Mouse (Mus musculus) adrenal gland (tissue): ENCODE data around the gene Elf2.
"Not testable (repeated sequence)": the region's sequence is repeated elsewhere in the genome, so short reads cannot be mapped to it uniquely, and the experiment has no call there.

Source experiments
- intact Hi-C: fragments of 180-260 bp; cut with DNase I; formaldehyde crosslinking; loops from one replicate; pipeline ENCODE4 v1.15.1; 2025

The Elf2 gene

DNA sequence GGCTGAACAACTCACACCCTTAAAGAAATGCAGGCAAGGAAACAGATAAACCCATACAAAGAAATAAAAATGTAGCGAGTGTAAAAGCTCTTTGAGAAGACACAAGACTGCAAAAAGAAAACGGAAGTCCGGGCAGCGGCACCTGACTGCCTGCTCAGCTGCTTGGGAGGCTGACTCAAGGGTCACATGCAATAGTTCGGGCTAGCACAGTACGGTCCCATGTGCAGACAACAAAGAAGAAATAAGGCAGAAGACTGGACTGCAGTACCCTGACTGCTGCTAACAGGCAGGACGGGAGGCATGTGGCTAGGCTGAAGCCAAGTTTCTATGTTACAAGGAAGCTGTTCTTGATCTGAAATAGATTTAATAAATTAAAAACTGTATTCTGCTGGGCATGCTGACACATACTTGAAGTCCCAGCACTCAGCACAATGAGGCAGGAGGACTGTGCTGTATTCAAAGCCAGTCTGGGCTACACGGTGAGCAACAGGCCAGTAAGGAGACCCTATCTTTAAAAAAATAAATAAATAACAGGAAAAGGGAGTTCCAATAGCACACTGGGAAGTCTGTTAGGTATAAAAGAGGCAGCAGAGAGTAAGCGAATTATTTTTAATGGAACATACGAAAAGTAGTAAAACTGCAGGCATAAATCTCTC is 7.1 kb downstream of the Elf2 start:
- intact Hi-C loops, result no loop called here

DNA sequence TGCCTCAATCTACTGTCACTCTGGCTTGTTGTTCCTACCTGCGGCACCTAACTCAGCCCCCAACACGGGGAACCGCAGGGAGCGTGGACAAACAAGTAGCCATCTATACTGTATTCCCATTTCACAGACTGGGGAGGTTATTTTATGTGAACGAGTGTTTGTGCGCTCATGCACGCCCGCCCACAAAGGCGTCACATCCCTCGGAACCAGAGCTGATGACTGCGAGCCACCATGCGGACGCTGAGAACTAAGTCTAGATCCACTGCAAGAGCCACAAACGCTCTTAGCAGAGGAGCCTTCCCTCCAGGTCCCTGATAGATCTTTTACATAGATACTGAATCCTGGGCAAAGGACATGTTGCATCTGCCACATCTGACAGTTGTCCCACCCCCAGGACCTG is 10.4 kb downstream of the Elf2 start:
- intact Hi-C loops, result no loop called here

DNA sequence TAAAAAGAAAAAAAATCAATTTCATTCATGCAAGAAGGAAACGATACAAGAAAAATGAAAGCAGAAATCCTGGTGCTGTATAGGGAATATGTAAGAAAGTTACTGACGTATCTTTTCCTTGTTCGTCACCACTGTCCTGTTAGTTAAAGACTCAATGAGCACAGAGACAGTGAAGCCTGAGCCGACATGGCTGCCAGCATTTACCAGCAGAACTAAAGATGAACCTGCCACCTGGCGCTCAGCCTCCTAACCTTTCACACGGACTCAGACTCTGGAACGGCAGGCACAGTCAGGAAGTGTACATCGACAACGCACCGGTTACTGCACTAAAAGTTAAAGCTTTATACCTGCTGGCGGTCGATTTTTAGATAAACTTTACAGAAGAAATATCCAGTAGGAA is 11.9 kb downstream of the Elf2 start:
- intact Hi-C loops, result no loop called here

DNA sequence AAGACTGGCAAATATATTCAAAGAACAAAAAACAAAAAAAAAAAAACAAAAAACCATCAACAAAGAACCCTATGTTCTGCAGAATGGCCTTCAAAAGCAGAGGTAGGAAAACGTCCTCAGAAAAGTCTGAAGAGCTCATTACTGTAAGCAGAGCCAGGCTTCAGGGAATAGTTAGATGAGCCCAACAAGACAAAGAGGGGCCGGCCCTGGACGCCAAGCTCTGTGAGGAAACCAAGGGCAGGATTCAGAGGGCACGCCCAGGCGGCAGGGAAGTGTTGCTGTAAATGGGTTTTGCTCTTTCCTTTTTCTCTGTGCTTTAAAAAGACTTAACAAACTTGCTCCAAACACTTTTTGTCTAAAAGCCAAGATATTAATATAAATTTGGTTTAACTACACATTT is 12.6 kb downstream of the Elf2 start:
- intact Hi-C loops, result no loop called here

DNA sequence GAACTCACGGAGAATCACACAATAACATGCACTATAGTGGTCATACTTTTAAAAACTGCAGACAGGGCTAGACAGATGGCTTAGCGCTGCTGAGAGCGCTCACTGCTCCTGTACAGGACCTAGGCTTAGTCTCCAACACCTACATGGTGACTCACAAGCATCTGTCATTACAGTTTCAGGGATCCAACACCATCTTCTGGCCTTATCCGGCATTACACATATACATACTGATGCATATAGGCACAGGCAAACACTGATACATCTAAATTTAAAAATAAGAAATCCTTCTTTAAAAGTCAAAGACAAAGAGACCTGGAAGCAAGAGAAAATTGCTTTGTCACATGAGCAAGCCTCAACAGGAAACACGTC is 13.1 kb downstream of the Elf2 start:
- intact Hi-C loops, result no loop called here

DNA sequence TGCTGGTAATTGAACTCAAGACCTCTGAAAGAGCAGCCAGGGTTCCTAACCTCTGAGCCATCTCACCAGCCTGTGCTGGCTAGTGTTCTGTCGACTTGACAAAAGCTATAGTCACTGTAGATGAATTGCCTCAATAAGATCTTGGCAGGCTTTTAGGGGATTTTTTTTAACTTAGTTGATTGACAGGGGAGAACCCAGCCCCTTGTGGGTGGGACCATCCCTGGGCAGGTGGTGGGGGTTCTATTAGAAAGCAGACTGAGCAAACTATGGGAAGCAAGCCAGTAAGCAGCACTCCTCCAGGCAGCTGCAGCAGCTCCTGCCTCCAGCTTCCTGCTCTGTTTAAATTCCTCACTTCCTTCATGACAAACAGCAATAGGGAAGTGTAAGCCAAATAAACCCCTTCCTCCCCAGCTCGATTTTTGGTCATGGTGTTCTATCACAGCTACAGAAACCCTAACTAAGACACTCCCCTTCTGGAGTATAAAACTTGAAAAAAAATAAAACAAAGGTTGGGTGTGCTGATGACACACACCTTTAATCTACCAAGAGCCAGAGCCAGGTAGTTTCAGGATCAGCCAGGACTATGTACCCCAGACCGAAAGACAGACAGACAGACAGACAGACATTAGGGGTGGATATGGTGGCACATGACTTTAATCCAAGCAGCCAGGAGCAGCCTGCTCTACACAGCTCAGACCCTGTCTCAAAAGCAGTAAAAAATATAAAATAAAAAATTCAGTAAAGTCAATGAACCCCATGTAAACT is 13.6 kb downstream of the Elf2 start:
- intact Hi-C loops, result no loop called here

DNA sequence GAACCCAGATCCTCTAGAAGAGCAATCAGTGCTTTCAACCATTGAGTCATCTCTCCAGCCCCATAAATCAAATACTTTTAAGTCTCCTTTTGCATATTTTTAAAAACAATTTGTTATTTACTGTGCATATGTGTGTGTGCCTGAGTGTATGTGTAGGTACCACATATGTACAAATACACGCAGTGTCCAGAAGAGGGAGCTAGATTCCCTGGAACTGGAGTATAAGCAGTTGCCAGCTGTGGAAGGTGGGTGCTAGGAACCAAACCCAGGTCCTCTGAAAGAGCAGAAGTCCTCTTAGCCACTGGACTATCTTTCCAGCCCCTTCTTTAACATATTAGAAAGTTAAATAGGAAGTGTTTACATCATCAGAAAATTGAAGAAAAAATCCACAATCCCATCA is 15.0 kb downstream of the Elf2 start:
- intact Hi-C loops, result no loop called here

DNA sequence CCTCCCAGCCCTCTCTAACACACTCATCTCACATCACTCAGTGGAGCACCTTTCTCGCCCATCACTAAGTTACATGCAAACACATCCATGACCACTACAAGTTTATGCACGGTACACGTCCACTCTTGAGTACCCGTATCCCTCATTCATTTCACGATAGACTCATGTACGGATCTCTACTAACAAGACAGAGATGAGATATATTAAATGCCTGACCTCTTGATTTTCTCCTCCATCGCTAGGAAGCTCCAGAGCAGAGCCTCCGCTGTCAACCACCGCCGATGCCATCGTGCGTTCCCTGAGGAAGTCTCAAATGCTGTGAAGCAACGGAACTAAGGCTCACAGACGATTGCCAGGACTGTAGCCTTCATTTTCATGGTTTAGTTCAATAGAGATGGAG is 17.5 kb downstream of the Elf2 start:
- intact Hi-C loops, result no loop called here

DNA sequence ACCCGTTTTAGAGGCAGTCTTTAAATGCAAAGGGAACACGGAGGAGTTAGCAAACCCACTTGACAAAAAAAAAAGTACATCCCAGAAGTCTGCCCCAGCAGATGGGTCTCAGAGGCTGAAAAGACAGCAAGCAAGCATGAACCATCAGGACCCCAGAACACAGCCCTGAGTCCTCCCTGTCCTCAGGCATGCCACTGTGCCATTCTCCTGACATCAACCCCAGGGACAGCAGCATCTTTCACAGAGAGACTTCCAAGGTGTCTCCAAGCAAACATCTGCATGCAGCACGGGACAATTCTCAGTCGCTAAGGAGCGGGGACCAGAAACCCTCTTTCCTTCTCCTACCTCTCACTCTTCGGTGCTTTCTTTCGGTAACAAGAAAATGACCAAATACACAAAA is 18.1 kb downstream of the Elf2 start:
- intact Hi-C loops, result no loop called here

DNA sequence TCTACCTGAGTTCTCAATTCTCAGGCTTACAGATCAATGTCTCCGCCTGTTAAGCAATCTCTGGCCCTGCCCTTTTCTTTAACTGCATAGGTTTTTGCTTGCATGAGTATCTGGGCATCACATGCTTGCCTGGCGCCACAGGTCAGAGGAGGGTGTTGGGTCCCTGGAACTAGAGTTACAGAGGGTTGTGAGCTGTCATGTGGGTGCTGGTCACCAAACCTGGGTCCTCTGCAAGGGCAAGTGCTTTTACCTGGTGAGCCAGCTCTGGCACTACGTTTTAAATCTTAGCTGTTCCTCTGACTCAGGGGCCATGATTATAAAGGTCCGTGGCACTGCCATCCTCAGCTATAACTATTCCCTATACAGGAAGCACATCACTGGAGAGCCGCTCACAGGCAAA is 19.3 kb downstream of the Elf2 start:
- intact Hi-C loops, result no loop called here

DNA sequence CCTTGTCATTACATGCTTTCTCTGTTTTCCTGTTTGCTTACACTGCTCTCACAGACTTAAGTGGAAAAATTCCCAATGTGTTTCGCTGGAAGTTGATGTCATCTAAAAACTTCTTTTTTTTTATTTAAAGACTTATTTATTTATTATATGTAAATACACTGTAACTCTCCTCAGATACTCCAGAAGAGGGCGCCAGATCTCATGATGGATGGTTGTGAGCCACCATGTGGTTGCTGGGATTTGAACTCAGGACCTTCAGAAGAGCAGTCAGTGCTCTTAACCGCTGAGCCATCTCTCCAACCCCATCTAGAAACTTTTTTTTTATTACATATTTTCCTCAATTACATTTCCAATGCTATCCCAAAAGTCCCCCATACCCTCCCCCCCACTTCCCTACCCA is 22.4 kb downstream of the Elf2 start:
- intact Hi-C loops, result not testable (repeated sequence)

DNA sequence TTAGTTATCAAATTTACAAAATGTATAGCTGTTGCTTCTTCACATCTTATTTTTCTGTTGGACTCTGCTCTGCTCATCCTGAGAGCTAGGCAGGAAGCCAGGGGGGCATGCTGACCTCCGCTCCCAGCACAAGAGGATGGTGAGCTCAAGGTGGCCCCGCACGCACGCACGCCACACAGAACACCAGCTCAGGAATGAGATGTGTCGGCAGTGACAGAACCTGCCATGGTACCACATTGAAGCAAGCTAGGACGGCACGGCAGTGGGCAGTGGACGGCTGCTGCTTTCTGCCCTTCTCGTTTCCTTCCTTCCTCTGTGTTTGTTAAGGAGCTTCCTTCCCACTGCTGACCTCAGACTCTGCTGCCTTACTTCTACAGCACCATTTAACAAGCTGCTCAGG is 23.6 kb downstream of the Elf2 start:
- intact Hi-C loops, result no loop called here

DNA sequence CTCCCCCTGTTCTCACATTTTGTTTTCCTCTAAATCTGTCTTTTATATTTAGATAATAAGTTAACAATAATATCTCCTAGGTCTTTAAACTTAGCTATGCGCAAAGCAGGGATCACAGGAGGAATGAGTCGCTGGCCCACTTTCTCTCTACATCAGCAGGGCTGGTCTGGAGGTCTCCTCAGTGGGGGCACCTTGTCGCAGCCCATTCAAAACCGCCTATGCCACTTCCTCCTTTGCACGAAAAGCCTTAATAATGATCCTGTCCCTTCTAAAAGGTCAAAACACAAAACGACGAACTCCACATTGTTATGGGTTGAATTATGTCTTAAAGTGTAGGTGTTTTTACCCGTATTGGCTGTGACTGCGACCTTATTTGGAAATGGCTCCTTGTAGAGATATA is 28.8 kb downstream of the Elf2 start:
- intact Hi-C loops, result no loop called here

DNA sequence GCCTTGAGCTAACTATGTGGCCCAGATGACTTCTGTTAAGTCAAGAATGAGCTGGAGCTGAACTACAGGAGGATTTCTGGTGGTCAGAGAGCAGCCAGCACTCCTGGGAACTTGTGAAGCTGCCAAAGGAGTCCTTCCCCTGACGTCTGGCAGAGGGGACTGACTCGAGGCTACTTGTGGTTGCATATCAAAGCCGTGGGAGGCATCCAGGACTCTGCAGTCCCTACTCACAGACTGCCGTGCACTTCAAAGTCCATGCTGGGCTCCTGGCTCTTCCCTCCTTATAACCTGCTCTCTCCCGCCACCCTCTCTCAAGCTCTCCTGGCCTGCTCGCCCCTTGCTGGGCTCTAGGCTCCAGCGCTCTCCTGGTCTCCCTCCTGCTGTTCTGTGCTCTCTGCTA is 30.4 kb downstream of the Elf2 start:
- intact Hi-C loops, result no loop called here

DNA sequence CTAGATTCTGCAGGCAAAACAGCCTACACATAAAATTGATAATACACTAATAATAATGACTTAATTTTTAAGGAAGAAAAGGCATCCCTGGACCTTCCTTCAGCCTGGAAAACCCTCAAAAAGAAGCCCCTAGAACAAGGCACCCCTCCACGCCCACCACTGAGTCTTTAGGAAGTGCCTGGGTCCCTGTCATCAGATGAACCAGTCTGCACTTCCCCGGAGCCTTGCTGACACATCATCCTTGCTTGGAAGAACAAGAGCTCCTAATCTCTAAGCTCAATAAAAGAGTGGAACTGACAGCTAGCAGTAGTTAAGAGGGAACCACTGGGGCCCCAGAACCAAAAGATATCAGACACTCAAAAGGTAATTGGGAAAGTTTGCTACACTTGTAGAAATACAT is 33.8 kb downstream of the Elf2 start:
- intact Hi-C loops, result no loop called here

DNA sequence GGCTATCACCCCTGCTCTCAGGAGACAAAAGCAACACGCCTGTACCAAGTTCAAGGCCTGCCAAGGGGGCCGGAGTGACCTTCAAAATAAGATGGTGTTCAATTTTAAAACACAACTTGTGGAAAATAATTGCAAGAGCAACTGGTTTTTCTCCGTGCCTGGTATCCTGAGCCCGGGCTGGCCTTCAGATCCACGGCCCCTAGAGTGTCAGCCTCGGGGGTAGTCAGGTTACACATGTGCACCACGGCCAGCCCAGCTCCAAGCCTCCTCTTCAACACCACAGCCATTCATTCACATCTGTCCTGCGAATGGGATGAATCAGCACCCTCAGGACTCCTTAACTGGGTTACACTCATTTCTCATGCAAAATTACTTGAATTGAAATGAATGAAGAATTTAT is 34.5 kb downstream of the Elf2 start:
- intact Hi-C loops, result no loop called here

DNA sequence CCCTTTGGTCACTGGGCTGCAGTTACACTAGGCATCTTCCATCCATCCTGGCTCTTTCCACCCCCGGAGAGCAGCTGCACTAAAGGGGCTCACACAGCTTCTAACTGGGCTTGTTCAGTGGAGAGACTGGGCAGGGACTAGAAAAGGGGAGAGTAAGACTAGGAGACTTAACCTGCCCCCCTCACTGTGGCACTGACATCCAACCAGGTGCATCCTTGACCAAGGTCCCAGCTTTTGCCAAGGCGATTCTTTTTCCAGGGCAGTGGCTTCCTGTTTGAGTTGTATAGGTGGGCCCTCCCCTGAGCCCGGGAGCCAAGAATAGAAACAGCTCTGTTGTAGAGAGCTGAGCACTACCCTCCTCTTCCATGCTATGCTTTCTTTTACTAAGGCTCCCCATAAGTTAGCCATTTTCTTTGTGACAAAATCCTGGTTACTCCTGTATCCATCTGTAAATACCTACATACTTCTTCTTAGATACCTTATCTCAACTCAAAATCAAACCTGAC is 37.4 kb downstream of the Elf2 start:
- intact Hi-C loops, result no loop called here

DNA sequence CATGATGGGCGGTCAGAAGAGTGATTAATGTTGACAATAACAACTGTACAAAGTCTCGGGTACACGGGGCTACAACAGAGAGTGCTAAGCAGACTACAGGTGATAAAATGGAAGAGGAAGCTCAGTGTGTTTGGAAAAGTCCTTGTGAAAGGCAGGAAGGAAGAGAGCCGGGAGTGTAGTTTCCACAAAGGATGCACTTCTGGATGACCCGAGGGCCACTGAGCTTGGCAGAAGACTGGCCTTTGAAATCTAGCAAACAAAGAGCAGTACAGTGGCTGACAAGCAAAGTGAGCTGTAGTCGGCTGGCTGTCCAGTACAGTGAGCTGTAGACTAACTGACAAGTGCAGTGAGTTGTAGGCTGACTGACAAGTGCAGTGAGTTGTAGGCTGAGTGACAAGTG is 38.9 kb downstream of the Elf2 start:
- intact Hi-C loops, result no loop called here

DNA sequence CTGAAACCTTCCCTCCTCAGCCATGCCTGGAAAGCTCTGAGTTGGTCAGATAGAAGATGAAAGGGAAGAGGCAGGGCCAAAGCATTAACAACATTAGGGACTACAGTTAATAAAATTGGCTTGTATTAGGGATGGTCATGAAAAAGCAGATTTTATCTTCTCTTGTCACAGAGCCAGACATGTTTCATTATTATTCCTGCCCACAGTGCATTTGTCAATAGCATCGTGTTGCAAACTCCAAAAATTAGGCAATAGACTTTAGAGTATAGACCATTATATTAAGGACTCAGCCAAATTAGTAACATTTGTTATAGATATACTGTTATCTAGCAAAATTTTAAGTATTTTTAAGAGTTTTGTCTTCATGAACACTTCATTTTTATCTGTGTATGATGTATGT is 43.7 kb downstream of the Elf2 start:
- intact Hi-C loops, result no loop called here

DNA sequence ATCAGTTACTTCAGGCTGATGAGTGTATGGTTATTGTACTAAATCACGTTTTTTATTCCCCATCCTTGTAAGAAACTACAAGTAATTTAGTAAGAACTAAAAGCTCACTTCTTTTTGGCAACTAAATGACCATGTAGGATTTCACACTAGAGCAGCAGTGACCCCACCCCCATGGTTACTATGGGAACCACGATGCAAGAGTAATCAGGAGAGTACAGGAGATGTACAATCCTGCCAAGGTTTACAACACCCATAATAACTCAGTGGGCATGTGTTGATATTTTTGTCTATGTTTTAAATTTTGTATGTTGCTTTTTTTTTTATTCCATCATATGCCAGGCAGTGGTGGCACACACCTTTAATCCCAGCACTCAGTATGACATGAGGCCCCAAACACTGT is 45.2 kb downstream of the Elf2 start:
- intact Hi-C loops, result no loop called here

DNA sequence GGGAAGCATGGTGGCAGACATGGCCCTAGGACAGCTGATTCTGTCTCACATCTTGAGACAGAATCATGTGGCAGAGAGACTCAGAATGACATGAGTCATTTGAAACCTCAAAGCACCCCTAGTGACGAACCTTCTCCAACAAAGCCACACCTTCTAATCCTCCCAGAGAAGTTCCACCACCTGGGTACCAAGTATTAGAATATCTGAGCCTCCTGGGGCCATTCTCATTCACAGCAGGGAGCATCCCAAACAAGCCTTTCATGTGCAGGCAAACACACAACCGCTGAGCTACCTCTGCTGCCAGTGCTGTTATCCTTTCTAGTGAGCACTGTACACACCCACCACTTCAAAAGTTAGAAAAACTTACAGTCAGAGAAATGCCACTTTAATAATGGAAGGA is 46.2 kb downstream of the Elf2 start:
- intact Hi-C loops, result no loop called here

DNA sequence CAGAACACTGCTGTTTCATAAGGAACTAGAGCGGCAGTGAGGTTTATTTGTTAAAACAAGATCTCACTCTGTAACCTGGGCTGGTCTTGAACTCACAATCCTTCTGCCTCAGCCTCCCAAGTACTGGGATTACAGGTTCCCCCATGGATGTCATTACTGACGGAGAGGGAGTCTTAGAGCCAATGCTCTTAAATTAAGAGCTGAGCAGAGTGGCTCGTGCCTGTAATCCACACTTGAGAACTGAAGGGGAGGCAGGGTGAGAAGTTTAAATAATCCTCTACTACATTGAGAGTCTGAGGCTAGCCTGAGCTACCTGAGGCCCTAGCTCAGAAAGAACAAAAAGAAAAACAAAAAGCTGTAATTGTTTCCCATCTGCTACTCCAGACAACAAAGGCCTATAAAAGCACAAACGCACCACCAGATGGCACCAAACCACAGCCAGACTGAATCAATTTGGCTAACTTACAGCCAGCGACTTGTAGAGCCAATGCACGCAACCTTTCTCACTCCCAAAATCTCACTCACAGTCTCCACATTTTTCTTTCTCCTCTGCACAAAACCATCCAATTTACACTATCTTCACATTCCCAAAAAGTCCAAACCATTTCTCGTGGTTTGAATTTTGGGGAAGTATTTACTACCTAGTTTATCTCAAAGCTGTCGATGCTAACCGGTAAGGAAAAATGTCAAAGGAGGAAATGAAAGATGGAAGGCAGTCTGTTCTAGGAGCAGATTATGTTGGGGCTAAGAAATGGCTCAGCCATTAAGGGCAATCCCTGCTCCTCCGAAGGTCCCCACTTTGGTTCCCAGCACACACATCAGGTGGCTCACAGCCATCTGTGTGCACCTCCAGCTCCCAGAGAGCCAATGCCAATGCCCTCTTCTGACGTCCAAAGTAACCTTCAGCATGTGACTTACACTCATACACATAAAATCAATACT is 51.3 kb downstream of the Elf2 start:
- intact Hi-C loops, result loop anchor here (2.0 to 5.0 kb wide), 2 partner anchors 52 to 64 kb away; no protein-coding TSS in a partner anchor
